Mouse (Mus musculus): ENCODE measurements around the gene Cyp2c67. TPM values are rescaled to one million over a fixed set of nuclear protein-coding genes. Genes with fewer than 3 reads are reported as not detected.

Cyp2c67 gene
- not detected for polyA plus RNA-seq (2014; fragmentation: Illumina TruSeq; extraction: RNeasy Lipid Tissue Mini Kit (QIAGEN cat#74804); ENCODE audit: low read depth, low replicate concordance)

DNA sequence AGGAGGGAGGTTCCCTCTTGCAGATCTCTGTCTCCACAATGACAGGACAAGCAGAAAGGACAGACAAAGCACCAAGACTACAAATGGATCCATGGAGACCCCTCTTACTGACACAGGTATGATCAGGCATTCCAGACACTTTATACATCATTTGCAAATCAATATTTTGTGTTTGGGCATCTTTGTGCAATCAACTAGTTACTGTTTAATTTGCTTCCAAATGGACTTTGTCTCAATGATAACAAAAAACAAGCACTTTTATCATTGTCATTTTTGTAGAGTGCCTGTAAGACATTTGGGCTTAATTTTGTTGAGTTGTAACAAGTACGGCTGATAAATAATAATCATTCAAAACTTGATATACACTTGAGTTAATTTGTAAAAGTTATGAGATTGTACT lies at the start of gene Cyp2c67:
Cyp2c67 (minus strand) TSS at position 114 of the 400 bp plus-strand sequence.

Other genes starting within 250 kb of the Cyp2c67 start
- gene Cyp2c38, start 186.0 kb downstream of the Cyp2c67 start, polyA plus RNA-seq (2014; fragmentation: Illumina TruSeq; extraction: RNeasy Lipid Tissue Mini Kit (QIAGEN cat#74804); ENCODE audit: low read depth, low replicate concordance) = 0.40 TPM
- gene Cyp2c39, start 138.2 kb downstream of the Cyp2c67 start, polyA plus RNA-seq (2014; fragmentation: Illumina TruSeq; extraction: RNeasy Lipid Tissue Mini Kit (QIAGEN cat#74804); ENCODE audit: low read depth, low replicate concordance) = not detected
- gene Cyp2c68, start 92.0 kb upstream of the Cyp2c67 start, polyA plus RNA-seq (2014; fragmentation: Illumina TruSeq; extraction: RNeasy Lipid Tissue Mini Kit (QIAGEN cat#74804); ENCODE audit: low read depth, low replicate concordance) = 6.0 TPM
- gene Cyp2c40, start 163.8 kb upstream of the Cyp2c67 start, polyA plus RNA-seq (2014; fragmentation: Illumina TruSeq; extraction: RNeasy Lipid Tissue Mini Kit (QIAGEN cat#74804); ENCODE audit: low read depth, low replicate concordance) = not detected
- gene Cyp2c69, start 237.7 kb upstream of the Cyp2c67 start, polyA plus RNA-seq (2014; fragmentation: Illumina TruSeq; extraction: RNeasy Lipid Tissue Mini Kit (QIAGEN cat#74804); ENCODE audit: low read depth, low replicate concordance) = 3.1 TPM